Mouse (Mus musculus) megakaryocyte-erythroid progenitor cell, adult 5 weeks (primary cell): ENCODE data around the gene Ascc2. TPM values are rescaled to one million over a fixed set of nuclear protein-coding genes. Genes with fewer than 3 reads are reported as not detected.

ENCODE experiments used
- polyA plus RNA-seq: library from polyadenylated mRNA; stranded (reverse); fragments of >175 nt; gene quantifications from 2 replicates; pipeline ENCODE4 v1.2.3, GENCODE M21; 2012

The Ascc2 gene
- 46.6 and 57.9 TPM in 2 replicates for polyA plus RNA-seq

GRCm38 (mm10) chr11:4637534-4638234, at the start of gene Ascc2:
Gene Ascc2, plus strand, starts transcription at chr11:4637747.

GRCm38 (mm10) chr11:4594608-4595500, 42.7 kb upstream of the Ascc2 start, which contains the start of gene Mtmr3:
Gene Mtmr3, minus strand, starts transcription at chr11:4594863.

GRCm38 (mm10) chr11:4620017-4620485, 17.5 kb upstream of the Ascc2 start, which contains the start of gene Gm11032:
Gene Gm11032, plus strand, starts transcription at chr11:4620067.

GRCm38 (mm10) chr11:4704072-4704964, 66.8 kb downstream of the Ascc2 start, which contains the start of the genes Uqcr10 and Zmat5:
Gene Uqcr10, minus strand, starts transcription at chr11:4704342.
Gene Zmat5, plus strand, starts transcription at chr11:4704678.

Other genes with a start within 250 kb of the Ascc2 start
- gene Hormad2, start 196.6 kb upstream of the Ascc2 start, polyA plus RNA-seq: 0.50 and 0.53 TPM in 2 replicates
- 21.3 and 26.6 TPM in 2 replicates for gene Mtmr3, start 42.9 kb upstream of the Ascc2 start, polyA plus RNA-seq
- gene Gm11032, start 17.7 kb upstream of the Ascc2 start, polyA plus RNA-seq: not detected in 2 replicates
- gene Uqcr10, start 66.6 kb downstream of the Ascc2 start, polyA plus RNA-seq: 14.0 and 24.3 TPM in 2 replicates
- 83.7 and 89.6 TPM in 2 replicates for gene Zmat5, start 66.9 kb downstream of the Ascc2 start, polyA plus RNA-seq
- 0.02 and 0.06 TPM in 2 replicates for gene Cabp7, start 109.0 kb downstream of the Ascc2 start, polyA plus RNA-seq
- 52.8 and 56.6 TPM in 2 replicates for gene Nf2, start 211.8 kb downstream of the Ascc2 start, polyA plus RNA-seq
- 21.8 and 33.4 TPM in 2 replicates for gene Nipsnap1, start 236.2 kb downstream of the Ascc2 start, polyA plus RNA-seq